Mouse (Mus musculus) heart, adult 8-10 months (tissue): Measurements from ENCODE around the gene Cldn15. TPM values are rescaled to one million over a fixed set of nuclear protein-coding genes. Genes with fewer than 3 reads are reported as not detected.
"Not testable (repeated sequence)": the region's sequence is repeated elsewhere in the genome, so short reads cannot be mapped to it uniquely, and the experiment has no call there.

Experiments
- DNase-seq: peaks from one replicate; pipeline ENCODE4 v3.0.0; 2022; ENCODE audit warnings: low spot score
- total RNA-seq, 4 experiments: library from RNA; stranded (reverse); gene quantifications; 2 replicates each; pipeline ENCODE4 v1.2.4; 2022

Cldn15 gene
- total RNA-seq, result 1 to 10 TPM; 5.1 to 8.7 (median 8.0) TPM

- DNase-seq, result peak; percentile 61
Measured at GRCm38 (mm10) chr5:136966331-136966730, at the start of gene Cldn15. TSS of gene Cldn15 (plus strand) at chr5:136966616.

- DNase-seq, result no peak
Measured at GRCm38 (mm10) chr5:136917613-136918242, 48.7 kb upstream of the Cldn15 start.

GRCm38 (mm10) chr5:136918655-136919472 is 47.6 kb upstream of the Cldn15 start:
- DNase-seq, result peak; percentile 83

- DNase-seq, result no peak
Measured at GRCm38 (mm10) chr5:136919546-136920301, 46.7 kb upstream of the Cldn15 start.

- no peak for DNase-seq
Measured at GRCm38 (mm10) chr5:136922830-136923229, 43.6 kb upstream of the Cldn15 start.

- DNase-seq, result no peak
Measured at GRCm38 (mm10) chr5:136923751-136924478, 42.5 kb upstream of the Cldn15 start.

- peak; percentile 83 for DNase-seq
Measured at GRCm38 (mm10) chr5:136929073-136929472, 37.3 kb upstream of the Cldn15 start.

- DNase-seq, result no peak
Measured at GRCm38 (mm10) chr5:136931896-136932295, 34.5 kb upstream of the Cldn15 start.

- no peak for DNase-seq
Measured at GRCm38 (mm10) chr5:136932956-136933355, 33.5 kb upstream of the Cldn15 start.

- no peak for DNase-seq
Measured at GRCm38 (mm10) chr5:136933930-136934329, 32.5 kb upstream of the Cldn15 start.

- no peak for DNase-seq
Measured at GRCm38 (mm10) chr5:136935905-136936695, 30.3 kb upstream of the Cldn15 start.

- no peak for DNase-seq
Measured at GRCm38 (mm10) chr5:136936750-136937149, 29.7 kb upstream of the Cldn15 start.

GRCm38 (mm10) chr5:136937621-136938020 is 28.8 kb upstream of the Cldn15 start:
- DNase-seq, result no peak

- no peak for DNase-seq
Measured at GRCm38 (mm10) chr5:136939284-136939683, 27.1 kb upstream of the Cldn15 start.

GRCm38 (mm10) chr5:136940029-136940428 is 26.4 kb upstream of the Cldn15 start:
- DNase-seq, result not testable (repeated sequence)

- DNase-seq, result no peak
Measured at GRCm38 (mm10) chr5:136940845-136941560, 25.4 kb upstream of the Cldn15 start.

GRCm38 (mm10) chr5:136942781-136943180 is 23.6 kb upstream of the Cldn15 start:
- no peak for DNase-seq

- no peak for DNase-seq
Measured at GRCm38 (mm10) chr5:136943382-136943781, 23.0 kb upstream of the Cldn15 start.

- no peak for DNase-seq
Measured at GRCm38 (mm10) chr5:136945084-136945483, 21.3 kb upstream of the Cldn15 start.

- no peak for DNase-seq
Measured at GRCm38 (mm10) chr5:136947874-136948273, 18.5 kb upstream of the Cldn15 start.
